Mouse (Mus musculus): ENCODE measurements around the gene Ddx1. TPM values are rescaled to one million over a fixed set of nuclear protein-coding genes. Genes with fewer than 3 reads are reported as not detected.
"Not testable (repeated sequence)": the region's sequence is repeated elsewhere in the genome, so short reads cannot be mapped to it uniquely, and the experiment has no call there.

The Ddx1 gene
- total RNA-seq, 2 experiments from 2014 or later: 123 to 138 TPM

DNA sequence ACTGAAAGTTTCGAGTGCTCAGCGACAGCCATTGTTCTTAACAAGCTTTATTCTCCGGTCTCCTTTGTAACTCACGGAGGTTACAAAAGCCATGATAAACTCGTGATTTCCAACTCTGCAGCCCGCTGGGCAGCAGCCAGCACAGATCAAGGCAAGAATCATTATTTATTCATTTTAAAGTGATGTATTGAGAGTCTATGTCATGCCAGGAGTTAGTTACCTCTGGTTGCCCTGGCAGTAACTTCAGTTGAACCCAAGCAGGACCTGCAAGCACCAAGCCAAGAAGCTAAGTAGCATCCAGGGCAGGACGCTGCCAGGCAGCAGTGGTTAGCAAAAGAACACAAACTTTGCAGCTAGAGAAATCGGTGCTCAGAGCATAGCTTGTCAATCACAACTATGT lies 41.9 kb downstream of the Ddx1 start:
- no peak for DNase-seq (ENCODE audit: extremely low spot score in 1 of 2, low spot score in 1 of 2)

DNA sequence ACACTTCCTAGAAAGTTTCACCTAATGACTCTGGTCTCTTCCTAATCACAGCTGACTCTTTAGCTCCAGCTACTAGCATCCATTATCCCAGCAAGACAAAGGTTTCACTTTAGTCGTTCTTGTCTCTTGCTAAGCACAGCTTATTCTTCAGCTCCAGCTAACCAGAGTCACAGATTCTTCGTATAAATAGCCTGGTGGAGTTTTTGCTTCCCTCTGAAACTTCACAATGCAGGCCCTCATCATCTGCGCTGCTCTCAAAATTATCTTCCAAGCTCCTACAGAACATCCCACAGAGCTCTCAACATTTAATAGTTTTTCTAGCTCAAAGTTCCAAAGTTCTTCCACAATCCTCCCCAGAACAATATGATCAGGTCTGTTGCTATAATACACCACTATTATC lies 43.3 kb downstream of the Ddx1 start:
- no peak for DNase-seq (ENCODE audit: extremely low spot score in 1 of 2, low spot score in 1 of 2)

DNA sequence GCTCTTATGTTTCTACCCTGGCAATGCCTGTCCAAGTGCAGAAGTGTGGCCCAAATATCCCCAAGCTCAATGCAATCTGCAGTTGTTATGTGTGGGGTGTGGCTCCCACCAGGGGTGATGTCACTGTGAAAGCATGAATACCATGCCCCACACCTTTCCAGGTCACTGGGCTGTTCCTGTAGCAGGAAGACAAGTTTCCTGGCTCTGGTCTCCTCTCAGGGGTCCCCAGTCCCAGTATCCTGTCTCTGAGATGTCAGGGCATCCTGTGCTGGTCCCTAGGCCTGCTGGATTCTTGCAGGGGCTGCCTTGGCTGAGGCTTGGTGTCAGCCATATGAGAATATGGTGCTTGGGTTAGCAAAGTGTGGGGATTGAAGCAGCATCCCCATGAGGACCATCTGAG lies 46.7 kb downstream of the Ddx1 start:
- DNase-seq (ENCODE audit: extremely low spot score in 1 of 2, low spot score in 1 of 2): no peak

DNA sequence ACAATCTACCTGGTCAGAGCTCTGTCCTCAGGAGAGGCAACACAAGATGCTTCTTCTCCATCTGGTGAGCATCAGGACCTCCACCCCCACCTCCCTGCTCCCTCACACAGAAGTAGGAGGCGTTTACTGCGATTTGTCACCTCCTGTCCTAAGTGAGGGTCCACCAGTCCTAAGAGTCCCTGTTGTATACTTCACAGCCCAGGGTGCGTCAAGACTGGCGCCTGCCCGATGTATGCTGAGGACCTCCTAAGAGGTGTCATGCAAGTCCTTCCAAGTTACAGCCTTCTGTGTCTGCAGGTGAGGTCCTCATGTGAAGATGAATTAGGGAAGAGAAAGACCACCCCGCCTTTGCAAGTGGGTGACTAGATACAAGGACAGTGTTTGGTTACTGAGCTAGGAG lies 48.4 kb downstream of the Ddx1 start:
- no peak for DNase-seq (ENCODE audit: extremely low spot score in 1 of 2, low spot score in 1 of 2)

DNA sequence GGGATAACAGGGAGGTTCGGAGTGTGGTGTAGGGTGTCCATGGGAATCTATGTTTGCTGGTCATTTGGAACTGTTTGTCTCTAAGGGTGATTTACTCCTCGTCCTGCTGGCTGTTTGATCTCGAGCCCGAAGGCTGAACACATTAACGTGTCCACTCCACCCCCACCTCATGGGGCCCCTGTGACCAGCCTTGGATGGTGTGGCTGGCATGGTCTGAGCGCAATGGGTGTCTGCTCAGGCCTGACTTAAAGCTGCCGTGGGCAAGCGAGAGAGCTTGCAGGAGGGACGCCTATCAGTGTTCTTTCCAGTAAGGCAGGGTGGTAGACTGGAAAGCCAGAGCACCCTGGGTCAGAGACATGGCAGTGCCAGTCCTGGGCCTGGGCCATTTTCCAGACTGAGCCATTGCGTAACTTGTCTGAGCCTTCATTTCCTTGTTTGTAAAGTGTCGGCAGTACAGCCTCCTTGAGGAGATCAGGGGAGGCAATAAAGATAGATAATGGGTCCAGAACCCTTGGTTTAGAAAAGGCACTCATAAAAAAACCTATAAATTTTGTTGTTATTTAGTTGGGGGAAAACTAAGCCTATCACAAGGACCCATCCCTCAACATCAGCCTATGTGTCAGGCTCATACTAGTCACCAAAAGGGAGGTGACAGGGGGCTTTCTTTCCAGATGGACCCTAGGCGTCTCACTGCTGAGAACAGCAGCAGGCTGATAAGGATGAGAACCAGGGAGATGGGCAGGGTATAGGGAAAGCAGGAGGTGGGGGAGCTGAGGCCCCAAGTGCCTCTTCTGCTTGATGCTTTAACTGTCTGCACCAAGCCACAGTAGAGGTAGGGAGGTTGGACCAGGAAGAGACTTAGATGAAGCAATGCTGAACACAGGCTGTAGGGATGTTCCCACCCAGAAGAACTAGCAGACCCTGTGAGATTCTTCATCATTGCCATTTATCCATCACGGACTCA lies 49.4 kb downstream of the Ddx1 start:
- no peak for DNase-seq (ENCODE audit: extremely low spot score in 1 of 2, low spot score in 1 of 2)

DNA sequence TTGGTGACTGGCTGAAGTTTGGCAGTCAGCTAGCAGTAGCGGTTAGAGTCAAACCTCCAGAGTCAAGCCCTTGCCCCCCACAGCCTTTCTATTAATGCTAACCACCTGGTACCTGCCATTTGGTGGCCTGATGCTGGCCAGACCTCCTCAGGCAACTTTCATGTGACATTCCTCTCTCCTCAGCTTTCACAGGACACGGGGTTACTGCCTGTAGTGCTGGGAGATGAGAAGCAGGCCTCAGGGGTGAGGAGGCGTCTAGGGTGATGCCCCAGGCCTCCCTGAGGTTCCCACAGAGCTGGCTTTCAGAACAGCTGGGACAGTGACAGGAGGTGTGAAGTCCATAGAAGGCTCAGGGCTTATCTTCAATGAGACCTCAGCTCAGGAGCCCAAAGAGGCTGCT lies 50.9 kb downstream of the Ddx1 start:
- DNase-seq (ENCODE audit: extremely low spot score in 1 of 2, low spot score in 1 of 2): no peak

DNA sequence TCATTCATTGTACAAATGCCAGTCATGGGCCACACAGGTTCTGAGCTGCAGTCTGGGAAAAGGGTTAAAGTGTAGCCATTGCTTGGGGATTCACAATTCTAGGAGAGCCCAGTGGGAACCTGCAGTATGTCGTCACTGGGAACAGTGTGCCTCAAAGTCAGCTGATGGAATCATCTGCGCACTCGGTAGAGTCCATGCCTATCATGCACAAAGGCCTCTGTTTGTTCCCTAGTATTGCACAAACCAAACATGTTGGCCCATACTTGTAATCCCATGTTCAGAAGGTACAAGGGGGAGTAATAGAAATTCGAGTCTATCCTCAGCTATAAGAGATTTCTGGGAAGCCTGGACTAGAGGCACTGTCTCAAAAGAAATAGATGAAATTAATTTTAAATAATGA lies 52.9 kb downstream of the Ddx1 start:
- DNase-seq (ENCODE audit: extremely low spot score in 1 of 2, low spot score in 1 of 2): no peak

DNA sequence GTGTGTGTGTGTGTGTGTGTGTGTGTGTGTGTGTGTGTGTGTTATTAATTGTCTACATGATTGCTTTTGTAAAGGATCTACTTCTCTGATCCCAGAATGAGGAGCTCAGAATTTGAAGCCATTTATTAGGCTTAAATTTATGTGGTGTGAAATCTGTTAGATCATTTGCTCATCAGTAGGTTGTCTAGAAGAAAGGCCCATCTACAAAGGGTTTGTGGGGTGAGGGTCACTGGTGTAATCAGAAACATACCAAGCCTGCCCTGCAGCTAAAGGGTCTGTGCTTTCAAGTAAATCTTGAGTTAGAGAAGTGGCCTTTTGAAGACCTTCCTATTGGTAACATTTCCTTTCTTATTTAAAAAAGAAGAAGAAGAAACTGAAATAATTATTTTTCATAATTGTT lies 53.5 kb downstream of the Ddx1 start:
- DNase-seq (ENCODE audit: extremely low spot score in 1 of 2, low spot score in 1 of 2): no peak

DNA sequence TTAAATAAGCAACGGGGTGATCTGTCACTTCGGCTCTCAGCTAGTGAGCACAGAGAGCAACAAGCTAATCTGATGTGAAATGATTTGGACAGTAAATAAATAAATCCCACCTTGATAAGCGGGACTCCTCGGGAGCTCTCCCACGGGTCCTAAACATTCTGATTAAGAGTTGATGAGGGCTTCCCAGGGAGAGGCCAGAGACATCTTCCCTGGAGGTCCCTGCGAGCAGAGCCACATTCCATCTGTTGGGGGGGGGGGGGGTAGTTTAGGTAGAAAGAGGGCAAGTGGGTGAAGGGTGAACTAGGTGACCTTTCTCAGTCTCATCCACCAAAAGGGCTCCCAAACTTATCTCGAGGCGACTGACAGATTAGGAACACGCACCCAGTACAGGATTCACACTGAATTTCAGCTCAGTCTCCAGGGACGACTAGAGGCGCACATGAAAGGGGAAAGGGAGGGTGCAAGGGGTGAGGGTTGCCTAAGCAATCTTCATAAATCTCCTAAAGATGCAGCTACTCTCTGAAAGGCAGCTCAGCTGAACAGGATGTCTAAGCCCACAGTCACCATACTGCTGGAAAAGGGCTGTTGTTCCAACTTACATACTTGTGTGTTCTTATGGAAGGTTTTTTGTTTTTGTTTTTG lies 60.8 kb downstream of the Ddx1 start:
- DNase-seq (ENCODE audit: extremely low spot score in 1 of 2, low spot score in 1 of 2): no peak

DNA sequence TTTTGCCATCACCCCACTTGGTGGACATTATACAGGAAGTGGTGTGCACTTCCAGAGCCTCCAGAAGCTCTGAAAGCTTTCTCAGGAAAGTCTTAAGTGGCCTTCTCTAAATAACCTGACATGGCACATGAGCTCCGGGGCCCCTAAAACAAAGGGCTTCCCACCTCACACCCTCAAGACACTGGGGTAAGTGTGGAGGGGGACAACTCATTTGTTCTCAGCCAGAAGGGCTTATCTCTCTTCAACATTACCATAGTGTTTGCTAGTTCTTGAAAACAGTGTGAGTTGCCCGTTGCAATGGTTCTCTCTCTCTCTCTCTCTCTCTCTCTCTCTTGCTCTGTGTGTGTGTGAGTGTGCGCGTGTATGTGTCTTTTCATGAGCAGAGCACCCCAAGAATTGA lies 62.8 kb downstream of the Ddx1 start:
- no peak for DNase-seq (ENCODE audit: extremely low spot score in 1 of 2, low spot score in 1 of 2)

DNA sequence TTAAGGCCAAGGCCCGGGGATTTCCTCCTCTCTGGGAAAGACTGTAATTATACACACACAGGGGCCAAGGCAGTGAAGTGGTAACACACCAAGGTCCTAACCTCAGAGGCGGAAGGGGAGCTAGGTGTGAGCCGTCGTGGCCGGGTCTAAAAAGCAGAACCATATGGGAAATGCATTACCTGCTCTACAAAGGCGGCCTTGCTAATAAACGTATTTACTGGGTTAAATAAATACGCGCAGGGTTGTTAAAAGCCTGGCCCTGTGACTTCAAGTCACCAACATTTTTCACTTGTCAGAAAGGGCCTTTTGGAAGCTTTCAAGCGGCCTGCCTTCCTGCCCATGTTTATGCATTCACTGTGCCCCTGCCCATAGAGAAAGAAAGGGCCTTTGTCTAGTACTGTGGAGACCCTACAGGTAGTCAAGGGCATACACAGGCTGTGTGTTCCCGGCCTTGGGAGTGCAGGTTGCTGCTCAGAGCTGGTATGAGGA lies 64.1 kb downstream of the Ddx1 start:
- DNase-seq (ENCODE audit: extremely low spot score in 1 of 2, low spot score in 1 of 2): no peak

DNA sequence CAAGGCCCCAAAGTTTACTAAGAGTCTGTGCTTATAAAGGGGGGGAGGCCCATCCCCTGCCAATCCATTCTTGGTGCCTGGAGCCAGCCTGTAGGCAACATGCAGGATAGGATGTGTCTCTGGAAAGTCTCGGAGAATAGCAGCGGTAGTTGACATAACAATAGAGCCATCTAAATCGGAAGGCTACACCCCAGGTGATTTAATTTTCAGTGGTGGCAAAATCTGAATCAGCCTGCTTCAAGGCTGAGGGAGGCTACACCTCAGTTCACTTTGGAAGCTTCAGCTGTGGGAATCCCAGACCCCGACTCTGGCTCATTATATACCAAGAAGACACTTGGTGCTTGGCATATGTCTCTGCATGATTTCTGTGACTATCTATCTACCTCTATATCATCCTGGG lies 64.9 kb downstream of the Ddx1 start:
- DNase-seq (ENCODE audit: extremely low spot score in 1 of 2, low spot score in 1 of 2): not testable (repeated sequence)

DNA sequence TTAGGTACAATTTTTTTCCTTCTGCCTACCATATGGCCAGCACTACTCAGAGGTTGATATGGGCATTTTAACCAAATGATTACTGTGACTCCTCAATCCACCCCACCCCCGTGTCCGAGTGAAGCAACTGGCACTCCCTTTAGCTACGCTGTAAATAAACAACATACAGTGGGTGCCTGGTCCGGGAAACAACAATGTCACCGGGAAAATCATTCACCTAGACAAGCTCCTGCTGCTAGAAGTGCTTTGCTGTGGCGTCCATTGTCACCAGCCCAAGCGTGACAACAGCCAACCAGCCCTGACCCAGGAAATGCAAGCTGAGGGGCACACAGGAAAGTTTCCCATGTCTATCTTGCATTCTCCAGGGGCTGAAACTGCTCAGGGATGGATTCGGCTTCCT lies 66.8 kb downstream of the Ddx1 start:
- DNase-seq (ENCODE audit: extremely low spot score in 1 of 2, low spot score in 1 of 2): no peak

DNA sequence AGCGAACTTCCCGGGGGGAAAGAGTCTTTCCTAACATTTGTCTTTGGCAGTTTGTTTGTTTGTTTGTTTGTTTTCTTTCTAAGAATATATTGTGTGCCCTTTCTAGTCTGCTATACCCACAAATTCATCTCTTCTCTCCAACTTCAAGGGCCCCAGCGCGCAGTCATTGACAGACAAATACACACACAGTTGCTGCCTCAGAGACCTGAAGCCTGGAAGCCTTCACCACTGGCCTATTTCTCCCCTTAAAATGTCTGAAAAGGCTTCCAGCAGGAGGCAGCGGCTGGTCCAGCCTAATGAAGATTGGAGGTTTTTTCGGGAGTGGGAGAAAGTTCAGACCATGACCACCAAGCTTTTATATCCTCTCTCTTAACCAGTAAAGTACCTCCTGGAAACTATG lies 67.3 kb downstream of the Ddx1 start:
- no peak for DNase-seq (ENCODE audit: extremely low spot score in 1 of 2, low spot score in 1 of 2)

DNA sequence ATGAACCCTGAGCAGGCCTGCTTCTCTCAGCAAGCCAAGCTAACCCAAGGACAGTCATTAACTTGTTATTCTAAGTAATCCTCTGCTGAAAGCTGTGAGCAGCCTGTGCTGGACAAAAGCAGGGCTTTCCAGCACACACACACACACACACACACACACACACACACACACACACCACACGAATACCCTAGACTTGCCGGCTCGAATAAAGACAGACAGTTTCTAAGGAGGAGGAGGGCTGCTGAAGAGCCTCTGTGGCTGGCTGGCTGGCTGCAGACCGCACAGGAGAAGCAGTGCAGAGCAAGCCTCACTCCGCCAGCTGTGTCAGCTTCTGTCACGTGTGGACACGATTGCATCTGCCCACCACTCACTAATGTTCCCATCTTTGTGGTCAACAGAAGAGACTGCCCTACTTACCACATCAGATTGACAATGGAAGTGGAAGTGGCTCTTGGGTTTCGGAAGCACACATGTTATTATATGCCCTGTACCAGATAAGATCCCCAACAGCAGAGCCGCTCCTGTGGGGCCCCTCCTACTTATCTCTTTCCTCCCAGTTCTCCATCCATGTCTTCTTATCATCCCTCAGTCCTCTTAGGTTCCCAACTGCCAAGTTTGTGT lies 68.2 kb downstream of the Ddx1 start:
- DNase-seq (ENCODE audit: extremely low spot score in 1 of 2, low spot score in 1 of 2): no peak

DNA sequence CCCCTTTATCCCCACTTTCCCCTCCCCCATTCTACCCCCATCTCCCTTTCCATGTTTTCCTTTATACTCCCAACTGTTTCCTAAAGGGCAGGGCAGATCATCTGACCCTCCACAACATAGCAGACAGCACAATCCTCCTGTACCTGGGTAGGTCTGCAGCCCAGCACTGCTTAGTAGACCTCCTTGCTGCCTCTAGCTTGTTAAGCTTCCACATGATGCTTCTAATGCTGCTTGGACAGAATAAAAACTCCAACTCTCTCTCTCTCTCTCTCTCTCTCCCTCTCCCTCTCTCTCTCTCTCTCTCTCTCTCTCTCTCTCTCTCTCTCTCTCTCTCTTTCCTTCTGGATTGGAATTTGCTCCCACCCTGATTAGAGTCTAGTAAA lies 68.7 kb downstream of the Ddx1 start:
- DNase-seq (ENCODE audit: extremely low spot score in 1 of 2, low spot score in 1 of 2): no peak

DNA sequence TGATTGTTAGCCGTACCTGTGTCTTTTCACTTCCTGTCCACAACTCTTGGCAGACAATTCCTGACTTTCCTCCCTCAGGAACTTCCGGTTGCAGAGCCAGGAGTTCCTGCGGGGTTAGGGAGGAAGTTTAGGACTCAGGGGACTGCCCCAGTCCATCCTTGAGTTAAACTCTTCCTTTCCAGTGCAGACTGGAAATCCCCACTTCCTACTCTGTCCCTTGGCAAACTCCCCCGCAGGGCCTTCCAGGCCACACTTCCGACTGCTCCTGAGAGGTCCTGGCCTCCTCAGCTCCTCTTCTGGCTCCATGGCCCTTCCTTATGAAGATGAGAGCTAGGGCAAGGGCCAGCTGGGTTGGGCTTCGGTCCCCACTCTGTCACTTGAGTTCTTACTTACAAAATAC lies 71.4 kb downstream of the Ddx1 start:
- no peak for DNase-seq (ENCODE audit: extremely low spot score in 1 of 2, low spot score in 1 of 2)

DNA sequence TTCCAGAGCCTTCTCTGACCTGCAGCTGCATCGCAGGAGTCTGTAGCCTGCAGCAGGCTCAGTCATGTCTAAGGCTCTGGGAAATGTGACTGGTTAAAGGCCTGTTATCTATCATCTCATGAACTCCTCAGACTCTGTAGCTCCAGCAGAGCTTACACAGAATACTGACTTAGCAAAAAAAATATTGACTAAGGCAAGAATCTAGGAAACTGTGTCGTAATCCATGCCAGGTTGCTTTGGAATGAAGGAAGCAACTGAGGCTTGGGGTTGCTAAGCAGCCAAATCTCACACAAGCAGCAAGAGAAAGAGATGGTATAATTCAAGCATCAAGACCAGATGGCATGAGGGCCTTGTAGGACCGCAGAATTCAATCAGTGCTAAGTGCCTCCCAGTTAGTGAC lies 72.1 kb downstream of the Ddx1 start:
- no peak for DNase-seq (ENCODE audit: extremely low spot score in 1 of 2, low spot score in 1 of 2)

DNA sequence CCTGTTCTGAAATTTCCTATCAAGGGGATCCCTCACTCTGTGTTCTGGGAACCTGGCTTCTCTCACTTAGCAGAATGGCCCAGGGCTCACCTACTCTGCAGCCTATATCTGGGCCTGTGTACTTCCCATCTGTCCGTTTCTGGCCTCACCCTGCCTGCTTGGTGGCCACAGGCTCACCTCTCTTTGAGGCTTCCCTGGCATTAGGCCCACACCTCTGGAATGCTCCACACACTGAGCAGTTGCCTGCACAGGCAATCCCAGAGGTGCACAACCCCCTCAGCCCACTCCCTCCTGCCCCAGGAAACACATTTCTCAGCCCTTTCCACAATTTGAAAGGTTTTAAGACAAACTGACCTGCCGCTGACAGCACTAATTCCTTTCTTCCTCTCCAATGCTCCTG lies 72.9 kb downstream of the Ddx1 start:
- no peak for DNase-seq (ENCODE audit: extremely low spot score in 1 of 2, low spot score in 1 of 2)

DNA sequence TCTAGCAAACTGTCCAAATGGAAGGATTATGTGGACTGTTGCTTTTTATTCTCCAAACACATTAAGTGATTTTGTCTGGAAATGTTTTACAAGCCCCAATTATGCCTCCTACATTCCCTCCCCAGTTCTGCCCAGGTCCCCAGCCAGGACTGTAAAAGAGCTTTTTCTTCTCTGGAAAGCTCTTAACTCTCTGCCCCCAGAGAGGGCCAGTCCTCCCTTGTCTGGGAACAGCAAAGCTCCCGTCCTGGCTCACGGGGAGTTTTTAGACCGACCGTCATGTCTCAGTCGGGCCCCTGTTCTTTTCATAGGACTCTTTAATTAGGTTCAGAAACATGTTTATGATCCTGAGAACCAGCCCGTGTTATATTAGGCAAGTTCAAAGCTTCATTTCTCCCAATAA lies 75.0 kb downstream of the Ddx1 start:
- no peak for DNase-seq (ENCODE audit: extremely low spot score in 1 of 2, low spot score in 1 of 2)

DNA sequence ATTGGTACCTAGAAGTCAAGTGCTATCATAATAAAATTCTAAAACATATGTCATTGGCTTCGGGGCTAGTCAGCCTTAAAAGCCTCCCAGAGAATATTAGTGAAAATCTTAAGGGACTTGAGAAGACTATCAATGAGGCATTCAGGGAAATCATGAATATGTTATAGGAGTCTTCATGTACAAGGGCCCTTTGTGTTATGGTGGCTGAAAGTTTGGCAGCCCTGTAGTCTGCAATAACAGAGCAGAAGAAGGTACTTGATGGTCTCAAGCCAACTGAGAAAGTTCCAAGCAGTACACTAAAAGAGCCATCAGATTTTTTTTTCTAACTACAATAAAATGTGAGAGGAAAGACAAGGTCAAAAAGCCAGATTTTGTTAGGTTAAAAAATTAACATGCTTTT lies 80.9 kb downstream of the Ddx1 start:
- no peak for DNase-seq (ENCODE audit: extremely low spot score in 1 of 2, low spot score in 1 of 2)

Measured in layer of hippocampus, postnatal 25 days (tissue).